Mouse (Mus musculus) forebrain, embryonic 15.5 days (tissue): ENCODE measurements at regions not wholly inside any gene's neighbourhood (a gene's known extent, or its start where the extent isn't known, plus 50 kb on each side); places are given as distances from the start of the nearest gene placed in this dataset.

ENCODE experiments used
- ATAC-seq: fragments of 200-750 bp; cut with Nextera tagmentation; replicated peaks from 2 replicates; pipeline ENCODE4 v1.8.0; 2017; ENCODE audit warnings: mild to moderate bottlenecking, moderate TSS enrichment, moderate library complexity
- H3K27ac ChIP-seq: fragments of 300-500 bp; sonication (generic); replicated peaks from 2 replicates; pipeline ENCODE4 v1.5.1; 2015; ENCODE audit warnings: mild to moderate bottlenecking, inconsistent platforms
- H3K27me3 ChIP-seq: fragments of 300-500 bp; sonication (generic); 2 replicates; pipeline ENCODE4 v1.6.1; 2015; ENCODE audit warnings: inconsistent platforms
- H3K36me3 ChIP-seq: fragments of 300-500 bp; sonication (generic); 2 replicates; pipeline ENCODE4 v1.6.1; 2015; ENCODE audit warnings: mild to moderate bottlenecking, inconsistent platforms
- H3K4me1 ChIP-seq: fragments of 300-500 bp; sonication (generic); 2 replicates; pipeline ENCODE4 v1.6.1; 2015; ENCODE audit warnings: inconsistent platforms
- H3K4me2 ChIP-seq: fragments of 300-500 bp; sonication (generic); replicated peaks from 2 replicates; pipeline ENCODE4 v1.6.1; 2015; ENCODE audit warnings: mild to moderate bottlenecking, inconsistent platforms
- H3K4me3 ChIP-seq: fragments of 300-500 bp; sonication (generic); 2 replicates; pipeline ENCODE4 v1.5.1; 2015; ENCODE audit warnings: mild to moderate bottlenecking, inconsistent platforms
- H3K9ac ChIP-seq: fragments of 300-500 bp; sonication (generic); replicated peaks from 2 replicates; pipeline ENCODE4 v1.6.1; 2015; ENCODE audit warnings: mild to moderate bottlenecking, inconsistent platforms
- H3K9me3 ChIP-seq: fragments of 300-500 bp; sonication (generic); 2 replicates; pipeline ENCODE4 v1.6.1; 2016; ENCODE audit warnings: inconsistent platforms
- WGBS: fragments of 180-500 bp; shearing (Covaris S2); methylation state at CpG from one replicate; pipeline ENCODE4 v1.1.7; 2015; ENCODE audit warnings: mixed read lengths; 5-methylcytosine and 5-hydroxymethylcytosine counted together

- Histone ChIP-seq H3K36me3 (no peaks in the 10 kb centered on the region), H3K4me2 (no peak overlapping the region), H3K9me3 (no peaks in the 10 kb centered on the region), H3K4me1 (peaks cover 6% of the 10 kb centered on the region), H3K27ac (no peak overlapping the region), H3K4me3 (no peak overlapping the region), H3K9ac (no peak overlapping the region), H3K27me3 (no peaks in the 10 kb centered on the region)
- ATAC-seq, result no peak
- 71% methylated on average over 8 of the region's 8 CpGs for WGBS
These were observed 453.6 kb downstream of the Hsfy2 start for GRCm38 (mm10) chr1:56183503-56184198.

DNA sequence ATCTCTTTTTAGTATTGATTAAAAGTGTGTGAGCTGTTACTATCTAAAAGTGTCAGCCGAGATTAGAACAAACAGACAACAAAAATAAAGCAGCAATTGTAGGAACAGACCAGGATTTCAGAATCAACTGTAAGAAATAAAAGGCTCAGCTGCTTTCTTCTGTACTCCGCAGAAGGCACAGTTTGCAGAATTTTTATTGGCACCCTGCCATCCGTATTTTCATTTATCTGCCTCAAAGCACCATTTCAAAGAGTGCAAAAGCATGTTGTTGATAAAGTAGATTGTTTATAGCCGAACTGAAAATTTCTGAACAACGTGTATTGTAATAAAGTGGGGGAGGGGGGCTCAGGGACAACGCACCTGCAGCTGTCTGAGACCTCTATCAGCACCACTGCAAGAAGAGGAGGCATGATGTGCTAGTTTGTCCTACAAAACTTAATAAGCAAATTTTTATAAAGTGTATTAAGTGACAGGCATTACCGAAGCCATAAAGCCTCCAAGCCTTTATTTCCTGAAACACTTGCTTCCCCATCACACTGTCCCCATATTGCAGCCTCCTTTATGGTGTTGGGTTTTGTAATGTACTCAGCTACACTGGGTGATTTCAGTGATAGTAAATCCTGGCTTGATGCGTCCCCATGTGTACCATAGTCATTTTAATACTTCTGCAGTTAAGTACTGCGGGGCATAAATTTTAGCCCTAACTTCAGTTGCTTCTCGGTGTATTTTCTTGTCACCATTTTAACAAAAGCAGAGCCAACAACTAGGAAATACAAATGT, 457.8 kb downstream of the Hsfy2 start:
- Histone ChIP-seq H3K9me3 (no peaks in the 10 kb centered on the region), H3K4me2 (no peak overlapping the region), H3K4me1 (peaks cover 6% of the 10 kb centered on the region), H3K27me3 (no peaks in the 10 kb centered on the region), H3K36me3 (no peaks in the 10 kb centered on the region), H3K4me3 (no peak overlapping the region), H3K27ac (0 out of 2 replicates have a peak overlapping the region, but pooled peaks have one; percentile 21), H3K9ac (no peak overlapping the region)
- no peak; the same call in 1 of the 2 replicates for ATAC-seq
- 69% methylated on average over 10 of the region's 10 CpGs for WGBS

DNA sequence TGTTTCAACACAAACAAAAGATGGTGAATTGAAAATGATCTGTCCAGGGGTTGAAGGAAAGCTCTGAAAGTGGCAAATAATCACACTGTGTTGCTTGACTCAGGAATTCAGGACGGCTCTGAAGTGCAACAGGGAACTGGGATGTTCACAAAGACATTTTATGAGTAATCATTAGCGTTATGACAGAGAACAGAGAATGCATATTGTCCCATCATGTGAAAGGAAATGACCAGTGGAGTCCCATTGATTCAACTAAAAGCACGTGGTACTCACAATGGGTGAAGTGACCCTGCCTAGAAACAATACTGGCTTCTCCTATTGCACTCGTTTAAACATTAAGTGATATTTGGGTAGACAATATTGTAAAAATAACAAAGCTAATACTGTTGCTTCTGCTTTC, 466.1 kb downstream of the Hsfy2 start:
- Histone ChIP-seq H3K36me3 (no peaks in the 10 kb centered on the region), H3K4me2 (no peak overlapping the region), H3K27me3 (no peaks in the 10 kb centered on the region), H3K9me3 (no peaks in the 10 kb centered on the region), H3K27ac (no peak overlapping the region), H3K9ac (no peak overlapping the region), H3K4me3 (no peak overlapping the region), H3K4me1 (no peaks in the 10 kb centered on the region)
- no peak for ATAC-seq
- WGBS, result 37% methylated on average over 4 of the region's 4 CpGs

DNA sequence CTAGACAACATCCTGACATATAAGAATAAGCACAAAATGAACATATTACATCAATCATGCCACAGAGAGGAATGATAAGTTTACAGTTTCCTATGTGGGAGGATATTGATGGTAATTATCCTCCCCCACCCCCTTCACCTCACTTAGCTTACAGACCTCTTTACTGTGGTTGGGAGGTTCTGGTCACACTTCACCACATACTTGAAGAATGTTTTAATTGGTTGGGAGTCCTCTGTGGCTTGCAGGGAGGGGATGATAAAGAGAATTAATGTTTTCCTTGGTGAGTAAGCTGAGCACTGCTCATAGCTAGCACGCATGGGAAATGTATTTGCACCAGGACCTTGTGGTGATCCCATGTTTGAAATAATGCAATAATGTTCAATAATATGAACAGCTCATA, 468.5 kb downstream of the Hsfy2 start:
- no peak overlapping the region for H3K4me3 ChIP-seq
- H3K27ac ChIP-seq, result no peak overlapping the region
- 88% methylated on average over 1 of the region's 1 CpGs for WGBS
- no peaks in the 10 kb centered on the region for H3K36me3 ChIP-seq
- no peaks in the 10 kb centered on the region for H3K9me3 ChIP-seq
- no peak overlapping the region for H3K4me2 ChIP-seq
- no peaks in the 10 kb centered on the region for H3K4me1 ChIP-seq
- ATAC-seq, result no peak
- H3K27me3 ChIP-seq, result no peaks in the 10 kb centered on the region
- no peak overlapping the region for H3K9ac ChIP-seq

GRCm38 (mm10) chr1:56168063-56168462, 469.2 kb downstream of the Hsfy2 start:
- no peak for ATAC-seq
- Histone ChIP-seq H3K9ac (no peak overlapping the region), H3K4me3 (no peak overlapping the region), H3K36me3 (no peaks in the 10 kb centered on the region), H3K4me2 (no peak overlapping the region), H3K27me3 (no peaks in the 10 kb centered on the region), H3K9me3 (no peaks in the 10 kb centered on the region), H3K4me1 (no peaks in the 10 kb centered on the region), H3K27ac (no peak overlapping the region)
- 89% methylated on average over 4 of the region's 4 CpGs for WGBS

GRCm38 (mm10) chr1:56165228-56165627, 472.0 kb downstream of the Hsfy2 start:
- WGBS, result 86% methylated on average over 2 of the region's 2 CpGs
- Histone ChIP-seq H3K4me2 (no peak overlapping the region), H3K27ac (no peak overlapping the region), H3K4me3 (no peak overlapping the region), H3K9me3 (no peaks in the 10 kb centered on the region), H3K9ac (no peak overlapping the region), H3K27me3 (no peaks in the 10 kb centered on the region), H3K36me3 (no peaks in the 10 kb centered on the region), H3K4me1 (no peaks in the 10 kb centered on the region)
- ATAC-seq, result no peak

- WGBS, result 78% methylated on average over 2 of the region's 2 CpGs
- ATAC-seq, result peak; percentile 57; the same call in 1 of the 2 replicates
- peak overlapping the region; percentile 50 for H3K27ac ChIP-seq
These were observed 472.9 kb downstream of the Hsfy2 start for GRCm38 (mm10) chr1:56164366-56164765.

DNA sequence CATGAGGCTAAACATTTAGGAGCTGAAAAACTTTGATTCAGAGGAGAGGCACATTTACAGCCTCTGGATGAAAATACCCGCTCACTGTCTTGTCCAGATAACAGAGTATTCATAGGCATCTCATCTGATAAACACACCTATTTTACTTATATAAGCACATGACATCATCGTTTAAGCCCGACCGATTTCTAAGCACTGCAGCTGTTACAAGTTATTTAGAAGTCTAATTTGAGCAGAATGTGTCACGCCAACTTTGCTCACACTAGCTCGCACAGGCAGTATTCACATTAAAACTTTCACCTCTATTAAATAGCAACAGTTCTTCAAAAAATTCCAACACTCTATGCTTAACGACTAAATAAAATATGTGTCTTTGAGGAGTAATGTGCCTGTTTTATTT, 506.3 kb downstream of the Hsfy2 start:
- 32% methylated on average over 7 of the region's 7 CpGs for WGBS
- no peak for ATAC-seq
- no peaks in the 10 kb centered on the region for H3K36me3 ChIP-seq
- no peak overlapping the region for H3K4me3 ChIP-seq
- H3K27ac ChIP-seq, result no peak overlapping the region
- no peaks in the 10 kb centered on the region for H3K9me3 ChIP-seq
- no peaks in the 10 kb centered on the region for H3K27me3 ChIP-seq
- no peak overlapping the region for H3K4me2 ChIP-seq
- H3K4me1 ChIP-seq, result no peaks in the 10 kb centered on the region
- H3K9ac ChIP-seq, result no peak overlapping the region

More at GRCm38 (mm10) chr1:56164366-56164765, 472.9 kb downstream of the Hsfy2 start:
- no peak overlapping the region for H3K4me2 ChIP-seq
- H3K4me1 ChIP-seq, result no peaks in the 10 kb centered on the region
- H3K36me3 ChIP-seq, result no peaks in the 10 kb centered on the region
- no peaks in the 10 kb centered on the region for H3K9me3 ChIP-seq
- no peak overlapping the region for H3K9ac ChIP-seq
- no peak overlapping the region for H3K4me3 ChIP-seq
- no peaks in the 10 kb centered on the region for H3K27me3 ChIP-seq

DNA sequence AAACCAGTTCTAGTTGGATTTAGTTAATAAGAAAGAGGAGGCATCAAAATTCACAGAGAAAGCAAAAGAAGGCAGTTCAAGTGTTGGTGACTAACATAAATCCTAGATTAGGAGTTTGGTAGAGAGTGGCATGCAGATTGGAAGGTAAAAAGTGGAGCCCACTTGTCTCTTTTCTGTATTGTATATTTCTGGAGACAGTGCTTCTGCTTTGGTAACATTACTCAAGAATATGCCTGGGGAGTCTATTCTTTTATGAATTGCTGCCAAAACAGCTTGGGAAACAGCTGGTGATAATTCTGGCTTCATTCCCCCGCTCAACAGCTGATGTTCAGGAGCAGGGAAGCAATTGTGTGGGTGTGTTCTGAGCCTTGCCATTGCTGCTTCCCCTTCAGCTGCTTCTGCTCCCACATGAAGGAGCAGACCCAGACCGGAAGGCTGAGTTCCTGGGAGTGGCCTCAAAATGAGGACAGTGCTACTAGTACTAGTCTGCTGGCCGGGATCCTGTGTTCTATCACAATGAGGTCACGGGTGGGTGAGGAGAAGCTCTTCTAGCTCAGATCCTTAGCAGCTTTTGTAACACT, 547.9 kb downstream of the Hsfy2 start:
- ATAC-seq, result no peak
- H3K4me3 ChIP-seq, result no peak overlapping the region
- H3K27me3 ChIP-seq, result no peaks in the 10 kb centered on the region
- H3K4me2 ChIP-seq, result no peak overlapping the region
- no peak overlapping the region for H3K27ac ChIP-seq
- H3K4me1 ChIP-seq, result no peaks in the 10 kb centered on the region
- H3K9me3 ChIP-seq, result no peaks in the 10 kb centered on the region
- WGBS, result 83% methylated on average over 4 of the region's 4 CpGs
- H3K36me3 ChIP-seq, result no peaks in the 10 kb centered on the region
- H3K9ac ChIP-seq, result no peak overlapping the region

DNA sequence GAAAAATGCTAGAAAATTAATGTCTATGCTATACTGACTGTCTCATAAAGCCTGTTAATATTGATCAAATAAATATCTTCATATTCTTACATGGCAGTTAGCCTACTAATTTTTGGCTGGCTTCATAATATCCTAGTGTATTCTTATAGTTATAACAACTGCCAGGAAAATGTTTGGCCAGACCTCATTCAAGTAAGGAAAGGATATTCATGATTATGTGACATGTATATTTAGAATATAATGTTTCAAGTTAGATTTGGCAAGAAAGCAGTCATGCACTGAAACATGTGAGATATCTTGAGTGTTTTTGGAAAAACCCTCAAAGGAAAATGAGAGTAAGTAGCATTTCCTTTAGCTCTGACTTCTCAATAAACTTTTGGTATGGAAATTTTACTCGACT, 548.9 kb downstream of the Hsfy2 start:
- Histone ChIP-seq H3K9ac (no peak overlapping the region), H3K4me1 (no peaks in the 10 kb centered on the region), H3K9me3 (no peaks in the 10 kb centered on the region), H3K4me2 (no peak overlapping the region), H3K36me3 (no peaks in the 10 kb centered on the region), H3K27ac (no peak overlapping the region), H3K4me3 (no peak overlapping the region), H3K27me3 (no peaks in the 10 kb centered on the region)
- 82% methylated on average over 1 of the region's 1 CpGs for WGBS
- ATAC-seq, result no peak

- Histone ChIP-seq H3K4me1 (no peaks in the 10 kb centered on the region), H3K9me3 (no peaks in the 10 kb centered on the region), H3K36me3 (no peaks in the 10 kb centered on the region), H3K27me3 (no peaks in the 10 kb centered on the region), H3K4me3 (no peak overlapping the region), H3K9ac (no peak overlapping the region), H3K27ac (no peak overlapping the region), H3K4me2 (no peak overlapping the region)
- ATAC-seq, result no peak
- WGBS, result 78% methylated on average over 1 of the region's 1 CpGs
These were observed 560.5 kb downstream of the Hsfy2 start for GRCm38 (mm10) chr1:56076757-56077156.

DNA sequence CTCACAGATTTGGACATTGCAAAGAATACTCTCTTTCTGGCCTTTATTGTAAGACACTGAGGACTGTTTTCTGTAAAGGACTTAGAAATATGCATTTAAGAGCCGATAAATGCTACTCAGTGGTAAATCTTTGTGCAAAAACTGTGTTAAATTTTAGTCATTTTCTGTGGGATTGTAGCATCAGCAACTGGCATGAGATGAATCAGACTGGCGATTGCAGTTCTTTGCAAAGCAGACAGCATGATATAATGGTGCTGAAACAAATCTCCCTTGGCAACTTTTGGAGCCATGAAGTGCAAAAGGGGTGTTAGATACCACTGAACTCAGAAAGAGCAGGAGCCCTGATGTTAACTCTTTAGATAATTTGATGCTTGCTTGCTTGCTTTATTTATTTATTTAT, 565.0 kb downstream of the Hsfy2 start:
- Histone ChIP-seq H3K36me3 (no peaks in the 10 kb centered on the region), H3K4me1 (no peaks in the 10 kb centered on the region), H3K27ac (no peak overlapping the region), H3K4me2 (no peak overlapping the region), H3K9me3 (no peaks in the 10 kb centered on the region), H3K4me3 (no peak overlapping the region), H3K27me3 (no peaks in the 10 kb centered on the region), H3K9ac (no peak overlapping the region)
- WGBS, result 76% methylated on average over 2 of the region's 2 CpGs
- ATAC-seq, result no peak
